Mouse (Mus musculus): ENCODE data around the gene Grin2d. TPM values are rescaled to one million over a fixed set of nuclear protein-coding genes. Genes with fewer than 3 reads are reported as not detected.

The Grin2d gene
- polyA plus RNA-seq, 1 experiment from 2014 or later = 1.5 TPM

DNA sequence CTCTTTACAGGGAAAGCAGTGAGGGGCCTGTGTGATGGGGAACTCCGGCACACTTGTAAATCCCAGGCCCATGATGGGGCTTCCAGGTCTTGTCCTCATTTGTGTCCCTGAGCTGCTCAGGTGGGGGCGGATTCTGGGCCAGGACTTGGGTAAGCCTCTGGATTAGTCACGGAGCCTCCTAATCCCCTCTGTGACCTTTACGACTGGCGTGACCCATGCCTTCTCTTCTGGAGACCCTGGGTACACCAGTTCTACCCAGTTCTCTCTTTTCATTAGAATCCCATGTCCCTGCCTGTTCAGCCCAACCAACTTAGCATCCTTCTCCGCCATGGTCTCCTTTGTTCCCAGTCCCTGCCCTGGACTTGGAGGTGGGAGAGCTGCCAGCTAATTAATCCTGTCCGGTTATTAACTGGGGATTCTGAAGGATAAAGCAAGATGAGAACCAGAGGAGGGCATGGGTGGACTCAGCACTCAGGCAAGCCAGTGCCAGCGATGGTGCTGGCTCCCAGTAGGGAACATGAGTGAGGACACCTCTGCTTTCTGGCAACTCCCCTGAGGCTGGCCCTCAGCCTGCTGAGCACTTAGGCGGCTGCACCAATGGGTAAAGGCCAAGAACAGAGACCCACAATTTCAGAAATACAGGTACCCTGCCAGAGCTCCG lies 62.7 kb downstream of the Grin2d start:
- Histone ChIP-seq H3K36me3 (peaks cover 25% of the 10 kb centered on the region), H3K27me3 (peaks cover 22% of the 10 kb centered on the region), H3K4me2 (peak overlapping the region; percentile 55), H3K4me3 (0 out of 2 replicates have a peak overlapping the region, but pooled peaks have one; percentile 33), H3K9ac (peak overlapping the region; percentile 60), H3K27ac (peak overlapping the region; percentile 77), H3K4me1 (replicated peaks) (peaks cover 35% of the 10 kb centered on the region), H3K9me3 (no peaks in the 10 kb centered on the region)
- ATAC-seq (ENCODE audit: low FRiP score) = no peak
- WGBS = 39% methylated on average over 10 of the region's 10 CpGs

DNA sequence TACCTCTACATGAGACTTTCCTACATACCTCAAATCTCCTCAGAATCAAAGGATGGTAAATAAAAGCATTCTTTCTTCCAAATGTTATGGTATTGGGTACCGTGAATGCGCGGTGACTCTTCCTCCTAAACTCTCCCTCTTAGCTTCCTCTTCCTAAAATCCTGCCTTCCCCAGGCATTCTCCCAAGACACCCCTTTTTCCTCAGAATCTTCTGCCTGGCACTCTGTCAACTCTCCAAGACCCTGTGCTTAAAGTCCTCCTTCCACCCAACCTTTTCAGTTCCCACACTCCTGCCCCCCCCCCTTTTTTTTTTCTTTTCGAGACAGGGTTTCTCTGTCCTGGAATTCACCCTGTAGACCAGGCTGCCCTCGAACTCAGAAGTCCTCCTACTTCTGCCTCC lies 63.3 kb downstream of the Grin2d start:
- under 1% methylated on average over 5 of the region's 5 CpGs for WGBS
- H3K4me1 ChIP-seq (replicated peaks) = peaks cover 35% of the 10 kb centered on the region
- peak overlapping the region; percentile 55 for H3K4me2 ChIP-seq
- H3K27me3 ChIP-seq = peaks cover 16% of the 10 kb centered on the region
- H3K27ac ChIP-seq = peak overlapping the region; percentile 77
- peaks cover 31% of the 10 kb centered on the region for H3K36me3 ChIP-seq
- peak overlapping the region; percentile 33 for H3K4me3 ChIP-seq
- no peaks in the 10 kb centered on the region for H3K9me3 ChIP-seq
- peak overlapping the region; percentile 60 for H3K9ac ChIP-seq
- ATAC-seq (ENCODE audit: low FRiP score) = no peak

- Histone ChIP-seq H3K27me3 (peaks cover 10% of the 10 kb centered on the region), H3K4me3 (peak within 1 kb of the TSS; percentile 78), H3K4me2 (peak within 1 kb of the TSS; percentile 85), H3K27ac (peak within 1 kb of the TSS; percentile 100), H3K9me3 (no peaks in the 10 kb centered on the region), H3K36me3 (peaks cover 39% of the 10 kb centered on the region), H3K9ac (peak within 1 kb of the TSS; percentile 99), H3K4me1 (replicated peaks) (peaks cover 39% of the 10 kb centered on the region)
- peak; percentile 99 for ATAC-seq (ENCODE audit: low FRiP score)
- under 1% methylated on average over 86 of the region's 92 CpGs for WGBS
Observed at GRCm38 (mm10) chr7:45813787-45814779, 64.1 kb downstream of the Grin2d start, which contains the start of gene Cyth2. TSS of gene Cyth2 (minus strand) at chr7:45814581.

DNA sequence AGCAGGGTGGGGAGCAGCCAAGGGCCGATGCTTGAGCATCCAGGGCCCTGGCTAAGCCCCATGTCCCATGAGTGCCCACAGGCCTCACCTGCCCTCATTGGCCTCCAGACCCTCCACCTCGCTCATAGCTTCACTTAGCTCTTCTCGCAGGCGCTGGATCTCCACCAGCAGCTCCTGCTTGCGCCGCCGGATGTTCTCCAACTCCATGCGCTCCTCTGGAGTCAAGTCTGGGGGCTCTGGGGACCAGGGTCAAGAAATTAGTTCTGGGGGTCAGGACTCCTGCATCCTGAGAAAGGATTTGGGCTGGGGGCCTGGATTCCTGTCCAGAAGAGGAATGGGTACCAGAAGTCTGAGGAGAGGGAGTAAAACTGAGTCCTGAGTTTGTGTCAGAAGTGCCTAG lies 65.3 kb downstream of the Grin2d start:
- H3K4me2 ChIP-seq = peak overlapping the region; percentile 85
- no peaks in the 10 kb centered on the region for H3K9me3 ChIP-seq
- no peaks in the 10 kb centered on the region for H3K27me3 ChIP-seq
- peak overlapping the region; percentile 100 for H3K27ac ChIP-seq
- peak overlapping the region; percentile 78 for H3K4me3 ChIP-seq
- 89% methylated on average over 8 of the region's 8 CpGs for WGBS
- H3K4me1 ChIP-seq (replicated peaks) = peaks cover 47% of the 10 kb centered on the region
- peak overlapping the region; percentile 99 for H3K9ac ChIP-seq
- no peak for ATAC-seq (ENCODE audit: low FRiP score)
- H3K36me3 ChIP-seq = peaks cover 50% of the 10 kb centered on the region

DNA sequence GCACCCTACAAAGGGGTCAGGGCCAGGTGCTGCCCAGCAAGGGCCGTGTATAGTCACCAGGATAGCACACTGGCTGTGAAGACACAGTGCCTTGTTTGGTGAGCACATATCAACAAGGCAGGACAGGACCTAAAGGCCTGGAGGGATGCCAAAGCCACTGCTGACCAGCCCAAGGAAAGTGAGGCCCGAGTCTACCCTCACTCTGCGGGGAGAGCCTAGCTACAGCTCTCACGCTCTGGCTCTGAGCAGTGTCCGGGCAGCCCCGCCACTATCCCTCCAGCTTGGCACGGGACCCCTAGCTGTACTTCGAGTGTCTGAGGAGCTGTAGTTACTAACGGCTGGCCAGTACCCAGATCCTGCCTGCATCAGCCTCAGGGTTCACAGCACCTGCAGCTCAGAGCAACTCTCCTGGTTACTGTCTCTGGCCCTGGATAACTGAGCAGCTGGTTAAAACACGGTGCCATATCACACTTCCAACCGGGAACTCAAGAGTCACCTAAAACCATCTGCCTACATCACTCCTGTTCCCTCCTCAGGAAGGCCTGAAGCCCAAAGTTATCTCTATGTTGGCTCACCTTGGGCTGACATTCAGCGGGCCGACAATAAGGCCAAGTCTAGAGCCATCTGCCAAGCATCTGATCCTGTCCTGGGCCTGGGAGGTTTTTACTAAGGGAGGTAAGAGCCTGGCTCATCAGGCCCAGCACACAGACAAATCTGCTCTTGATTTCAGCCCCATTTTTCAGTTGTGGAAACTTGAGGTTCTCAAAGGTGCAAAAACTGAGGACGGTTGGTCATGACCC lies 68.7 kb downstream of the Grin2d start:
- H3K4me3 ChIP-seq = no peak overlapping the region
- H3K27me3 ChIP-seq = no peaks in the 10 kb centered on the region
- peaks cover 77% of the 10 kb centered on the region for H3K36me3 ChIP-seq
- ATAC-seq (ENCODE audit: low FRiP score) = no peak
- 90% methylated on average over 14 of the region's 14 CpGs for WGBS
- H3K27ac ChIP-seq = peak overlapping the region; percentile 5; the same call in 1 of the 2 replicates
- H3K4me2 ChIP-seq = no peak overlapping the region
- H3K4me1 ChIP-seq (replicated peaks) = peaks cover 48% of the 10 kb centered on the region
- H3K9ac ChIP-seq = peak overlapping the region; percentile 56; the same call in 1 of the 2 replicates
- H3K9me3 ChIP-seq = no peaks in the 10 kb centered on the region

- no peak overlapping the region for H3K4me3 ChIP-seq
Observed at GRCm38 (mm10) chr7:45808471-45808870, 69.7 kb downstream of the Grin2d start.

GRCm38 (mm10) chr7:45805941-45806340 lies 72.2 kb downstream of the Grin2d start:
- 0 out of 2 replicates have a peak overlapping the region, but pooled peaks have one; percentile 24 for H3K9ac ChIP-seq
- H3K27me3 ChIP-seq = no peaks in the 10 kb centered on the region
- peaks cover 92% of the 10 kb centered on the region for H3K36me3 ChIP-seq
- H3K4me3 ChIP-seq = no peak overlapping the region
- no peak for ATAC-seq (ENCODE audit: low FRiP score)
- 67% methylated on average over 5 of the region's 5 CpGs for WGBS
- H3K4me2 ChIP-seq = no peak overlapping the region
- H3K27ac ChIP-seq = peak overlapping the region; percentile 78
- peaks cover 29% of the 10 kb centered on the region for H3K4me1 ChIP-seq (replicated peaks)
- H3K9me3 ChIP-seq = no peaks in the 10 kb centered on the region

More at GRCm38 (mm10) chr7:45808471-45808870, 69.7 kb downstream of the Grin2d start:
- peaks cover 48% of the 10 kb centered on the region for H3K4me1 ChIP-seq (replicated peaks)
- H3K36me3 ChIP-seq = peaks cover 87% of the 10 kb centered on the region
- peak overlapping the region; percentile 78; the same call in 1 of the 2 replicates for H3K27ac ChIP-seq
- H3K9me3 ChIP-seq = no peaks in the 10 kb centered on the region
- 0 out of 2 replicates have a peak overlapping the region, but pooled peaks have one; percentile 24 for H3K9ac ChIP-seq
- H3K27me3 ChIP-seq = no peaks in the 10 kb centered on the region
- no peak for ATAC-seq (ENCODE audit: low FRiP score)
- 45% methylated on average over 9 of the region's 11 CpGs for WGBS
- no peak overlapping the region for H3K4me2 ChIP-seq

DNA sequence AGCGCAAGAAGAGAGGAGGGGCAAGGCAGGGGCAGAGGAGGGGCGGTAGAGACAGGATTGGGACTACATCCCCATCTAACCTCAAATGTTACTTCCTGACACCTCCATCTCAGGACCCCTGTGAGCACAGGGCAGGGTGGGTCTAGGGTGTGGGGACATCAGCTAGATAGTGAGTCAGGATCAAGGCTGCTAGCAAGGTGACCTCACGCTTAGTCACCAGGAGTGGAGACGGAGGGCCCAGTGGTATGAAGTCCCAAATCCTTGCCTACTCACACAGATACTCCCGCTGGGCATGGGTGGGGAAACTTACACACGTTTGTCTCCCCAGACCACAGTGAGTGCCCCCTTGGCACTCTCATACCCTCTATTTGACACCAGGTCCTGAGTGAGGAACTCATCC lies 75.6 kb downstream of the Grin2d start:
- Histone ChIP-seq H3K36me3 (peaks cover 86% of the 10 kb centered on the region), H3K4me2 (no peak overlapping the region), H3K27me3 (peaks cover 14% of the 10 kb centered on the region), H3K9ac (no peak overlapping the region), H3K4me1 (replicated peaks) (peaks cover 35% of the 10 kb centered on the region), H3K4me3 (no peak overlapping the region), H3K27ac (no peak overlapping the region), H3K9me3 (no peaks in the 10 kb centered on the region)
- no peak for ATAC-seq (ENCODE audit: low FRiP score)
- 90% methylated on average over 6 of the region's 6 CpGs for WGBS

DNA sequence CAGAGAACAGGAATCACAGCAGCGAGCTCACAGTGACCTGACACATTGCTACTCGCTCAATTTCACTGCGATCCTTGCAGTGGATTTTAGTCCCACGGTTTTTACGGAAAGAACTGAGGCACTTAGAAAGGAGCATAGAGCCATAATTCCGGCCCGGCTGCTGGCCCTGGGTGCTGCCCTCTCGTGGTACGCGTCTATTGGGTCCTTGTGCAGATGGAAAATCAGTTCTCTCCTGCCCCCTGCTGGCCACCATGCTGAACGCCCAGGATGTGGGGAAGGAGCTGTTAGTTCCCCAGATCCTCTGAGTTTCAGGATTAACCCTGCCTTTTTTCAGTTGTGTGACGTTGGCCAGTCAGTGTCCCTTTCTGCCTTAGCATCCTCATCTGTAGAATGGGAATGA lies 76.8 kb downstream of the Grin2d start:
- Histone ChIP-seq H3K4me3 (no peak overlapping the region), H3K36me3 (peaks cover 83% of the 10 kb centered on the region), H3K27me3 (peaks cover 26% of the 10 kb centered on the region), H3K4me1 (replicated peaks) (peaks cover 38% of the 10 kb centered on the region), H3K27ac (peak overlapping the region; percentile 66), H3K4me2 (no peak overlapping the region), H3K9ac (no peak overlapping the region), H3K9me3 (no peaks in the 10 kb centered on the region)
- ATAC-seq (ENCODE audit: low FRiP score) = peak; percentile 49; the same call in 1 of the 2 replicates
- WGBS = 5% methylated on average over 12 of the region's 12 CpGs

GRCm38 (mm10) chr7:45800546-45801204 lies 77.5 kb downstream of the Grin2d start:
- Histone ChIP-seq H3K27ac (peak overlapping the region; percentile 66; the same call in 1 of the 2 replicates), H3K4me2 (no peak overlapping the region), H3K27me3 (peaks cover 32% of the 10 kb centered on the region), H3K36me3 (peaks cover 83% of the 10 kb centered on the region), H3K9me3 (no peaks in the 10 kb centered on the region), H3K4me1 (replicated peaks) (peaks cover 32% of the 10 kb centered on the region), H3K4me3 (no peak overlapping the region), H3K9ac (no peak overlapping the region)
- WGBS = 22% methylated on average over 23 of the region's 25 CpGs
- ATAC-seq (ENCODE audit: low FRiP score) = no peak

- Histone ChIP-seq H3K4me1 (replicated peaks) (peaks cover 32% of the 10 kb centered on the region), H3K9ac (no peak overlapping the region), H3K27me3 (peaks cover 39% of the 10 kb centered on the region), H3K36me3 (peaks cover 89% of the 10 kb centered on the region), H3K4me2 (no peak overlapping the region), H3K4me3 (no peak overlapping the region), H3K9me3 (no peaks in the 10 kb centered on the region), H3K27ac (no peak overlapping the region)
- no peak for ATAC-seq (ENCODE audit: low FRiP score)
- 44% methylated on average over 7 of the region's 7 CpGs for WGBS
Observed at GRCm38 (mm10) chr7:45800001-45800400, 78.2 kb downstream of the Grin2d start.

Data from hindbrain, embryonic 13.5 days (tissue).